Mouse (Mus musculus) ES-Bruce4 (cell line): ENCODE measurements at regions not wholly inside any gene's neighbourhood (a gene's known extent, or its start where the extent isn't known, plus 50 kb on each side); places are given as distances from the start of the nearest gene placed in this dataset.

Source experiments
- H3K27ac ChIP-seq: 2 replicates; pipeline ENCODE4 v1.5.1; 2012; ENCODE audit warnings: low read length, inconsistent platforms; ENCODE audit not compliant: insufficient read depth
- H3K27me3 ChIP-seq: 2 replicates; pipeline ENCODE4 v1.6.1; 2012; ENCODE audit warnings: mild to moderate bottlenecking, low read length, inconsistent platforms; ENCODE audit not compliant: control insufficient read depth, poor library complexity, insufficient read depth, severe bottlenecking
- H3K36me3 ChIP-seq: 2 replicates; pipeline ENCODE4 v1.6.1; 2012; ENCODE audit warnings: inconsistent platforms, mild to moderate bottlenecking, low read length, moderate library complexity; ENCODE audit not compliant: control insufficient read depth, poor library complexity, insufficient read depth, severe bottlenecking
- H3K4me1 ChIP-seq: one replicate; pipeline ENCODE4 v1.8.1; 2011; ENCODE audit warnings: low read length; ENCODE audit not compliant: control insufficient read depth, insufficient read depth
- H3K4me3 ChIP-seq: 2 replicates; pipeline ENCODE4 v1.5.1; 2011; ENCODE audit warnings: low read depth, mild to moderate bottlenecking, low read length
- H3K9ac ChIP-seq: 2 replicates; pipeline ENCODE4 v1.6.1; 2012; ENCODE audit warnings: low read depth, mild to moderate bottlenecking, inconsistent platforms; ENCODE audit not compliant: poor library complexity, severe bottlenecking
- H3K9me3 ChIP-seq: replicated peaks from 2 replicates; pipeline ENCODE4 v1.6.1; 2012; ENCODE audit warnings: mild to moderate bottlenecking, low read length, inconsistent platforms; ENCODE audit not compliant: control insufficient read depth, poor library complexity, insufficient read depth, severe bottlenecking
- CTCF ChIP-seq: IDR thresholded peaks from one replicate; pipeline ENCODE4 v1.8.1; 2011; ENCODE audit warnings: low read depth, low read length
- EP300 ChIP-seq: IDR thresholded peaks from 2 replicates; pipeline ENCODE4 v1.6.1; 2011; ENCODE audit warnings: low read depth, low read length; ENCODE audit not compliant: insufficient read depth
- POLR2A ChIP-seq: IDR thresholded peaks from one replicate; pipeline ENCODE4 v1.8.1; 2011; ENCODE audit warnings: low read length; ENCODE audit not compliant: insufficient read depth

GRCm38 (mm10) chr13:3744870-3745269 lies 59.2 kb downstream of the Calml3 start:
- Histone ChIP-seq H3K36me3 (no peaks in the 10 kb centered on the region), H3K4me3 (no peak overlapping the region)

GRCm38 (mm10) chr13:3743692-3744457 lies 60.2 kb downstream of the Calml3 start:
- H3K9me3 ChIP-seq: peaks cover under 1% of the 10 kb centered on the region; the same call in 1 of the 2 replicates
- no peak overlapping the region for H3K9ac ChIP-seq
- no peak overlapping the region for H3K4me3 ChIP-seq
- H3K27ac ChIP-seq: no peak overlapping the region
- H3K36me3 ChIP-seq: no peaks in the 10 kb centered on the region
- TF ChIP-seq POLR2A: no peak
- TF ChIP-seq CTCF: no peak
- TF ChIP-seq EP300: no peak
- H3K27me3 ChIP-seq: no peaks in the 10 kb centered on the region
- H3K4me1 ChIP-seq: peaks cover 5% of the 10 kb centered on the region

More at GRCm38 (mm10) chr13:3744870-3745269, 59.2 kb downstream of the Calml3 start:
- peaks cover 5% of the 10 kb centered on the region for H3K4me1 ChIP-seq
- no peaks in the 10 kb centered on the region for H3K27me3 ChIP-seq
- TF ChIP-seq POLR2A (no peak), EP300 (no peak), CTCF (no peak)
- no peak overlapping the region for H3K27ac ChIP-seq
- H3K9ac ChIP-seq: no peak overlapping the region
- no peaks in the 10 kb centered on the region for H3K9me3 ChIP-seq

- no peak overlapping the region for H3K9ac ChIP-seq
Observed at GRCm38 (mm10) chr13:3742763-3743401, 61.2 kb downstream of the Calml3 start.

GRCm38 (mm10) chr13:3742094-3742730 lies 61.9 kb downstream of the Calml3 start:
- Histone ChIP-seq H3K4me3 (no peak overlapping the region), H3K27ac (no peak overlapping the region), H3K4me1 (peaks cover 5% of the 10 kb centered on the region), H3K27me3 (no peaks in the 10 kb centered on the region), H3K9ac (no peak overlapping the region), H3K9me3 (peaks cover 4% of the 10 kb centered on the region; the same call in 1 of the 2 replicates), H3K36me3 (no peaks in the 10 kb centered on the region)
- TF ChIP-seq POLR2A (no peak), EP300 (no peak), CTCF (no peak)

More at GRCm38 (mm10) chr13:3742763-3743401, 61.2 kb downstream of the Calml3 start:
- Histone ChIP-seq H3K4me3 (no peak overlapping the region), H3K36me3 (no peaks in the 10 kb centered on the region), H3K9me3 (peaks cover 4% of the 10 kb centered on the region; the same call in 1 of the 2 replicates), H3K27ac (no peak overlapping the region), H3K27me3 (no peaks in the 10 kb centered on the region), H3K4me1 (peaks cover 5% of the 10 kb centered on the region)
- no peak for TF ChIP-seq POLR2A
- TF ChIP-seq CTCF: no peak
- no peak for TF ChIP-seq EP300

GRCm38 (mm10) chr13:3730699-3731021 lies 73.5 kb downstream of the Calml3 start:
- Histone ChIP-seq H3K9ac (no peak overlapping the region), H3K27ac (no peak overlapping the region), H3K4me1 (no peaks in the 10 kb centered on the region), H3K27me3 (no peaks in the 10 kb centered on the region), H3K9me3 (no peaks in the 10 kb centered on the region), H3K36me3 (no peaks in the 10 kb centered on the region), H3K4me3 (no peak overlapping the region)
- TF ChIP-seq CTCF (no peak), EP300 (no peak)
